Mouse (Mus musculus) limb, embryonic 10.5 days (tissue): ENCODE results near the gene Timp3. TPM values are rescaled to one million over a fixed set of nuclear protein-coding genes. Genes with fewer than 3 reads are reported as not detected.

Source experiments
- DNase-seq: peaks from one replicate; pipeline ENCODE4 v3.0.0-alpha.2; 2017; ENCODE audit warnings: low spot score
- H3K27ac ChIP-seq: fragments of 300-500 bp; sonication (generic); 2 replicates; pipeline ENCODE4 v1.5.1; 2016; ENCODE audit warnings: mild to moderate bottlenecking
- H3K27me3 ChIP-seq: fragments of 300-500 bp; sonication (generic); 2 replicates; pipeline ENCODE4 v1.6.1; 2016; ENCODE audit warnings: low read depth, mild to moderate bottlenecking; ENCODE audit not compliant: poor library complexity, severe bottlenecking
- H3K36me3 ChIP-seq: fragments of 300-500 bp; sonication (generic); 2 replicates; pipeline ENCODE4 v1.6.1; 2016; ENCODE audit warnings: mild to moderate bottlenecking, moderate library complexity
- H3K4me1 ChIP-seq: fragments of 300-500 bp; sonication (generic); 2 replicates; pipeline ENCODE4 v1.6.1; 2016
- H3K4me3 ChIP-seq: fragments of 300-500 bp; sonication (generic); 2 replicates; pipeline ENCODE4 v1.5.1; 2016; ENCODE audit warnings: mild to moderate bottlenecking, moderate library complexity
- H3K9me3 ChIP-seq: fragments of 300-500 bp; sonication (generic); replicated peaks from 2 replicates; pipeline ENCODE4 v1.6.1; 2016; ENCODE audit warnings: mild to moderate bottlenecking
- WGBS: fragments of 180-500 bp; shearing (Covaris S2); methylation state at CpG from one replicate; pipeline ENCODE4 v1.1.7; 2016; 5-methylcytosine and 5-hydroxymethylcytosine counted together
- polyA plus RNA-seq: library from polyadenylated mRNA; unstranded; fragments of >200 nt; fragmentation: Nextera tagmentation; extraction: Ambion mirVana; gene quantifications from 2 replicates; pipeline ENCODE4 v1.2.1, GENCODE M21; 2016

The Timp3 gene
- polyA plus RNA-seq, 1 experiment from 2014 or later, result 43.5 TPM

- Histone ChIP-seq H3K9me3 (no peaks in the 10 kb centered on the region), H3K27ac (no peak overlapping the region), H3K4me1 (peaks cover 47% of the 10 kb centered on the region), H3K4me3 (no peak overlapping the region), H3K36me3 (no peaks in the 10 kb centered on the region), H3K27me3 (no peaks in the 10 kb centered on the region)
- 95% methylated on average over 5 of the region's 5 CpGs for WGBS
- no peak for DNase-seq
Observed at GRCm38 (mm10) chr10:86320204-86320603, 20.0 kb downstream of the Timp3 start.

DNA sequence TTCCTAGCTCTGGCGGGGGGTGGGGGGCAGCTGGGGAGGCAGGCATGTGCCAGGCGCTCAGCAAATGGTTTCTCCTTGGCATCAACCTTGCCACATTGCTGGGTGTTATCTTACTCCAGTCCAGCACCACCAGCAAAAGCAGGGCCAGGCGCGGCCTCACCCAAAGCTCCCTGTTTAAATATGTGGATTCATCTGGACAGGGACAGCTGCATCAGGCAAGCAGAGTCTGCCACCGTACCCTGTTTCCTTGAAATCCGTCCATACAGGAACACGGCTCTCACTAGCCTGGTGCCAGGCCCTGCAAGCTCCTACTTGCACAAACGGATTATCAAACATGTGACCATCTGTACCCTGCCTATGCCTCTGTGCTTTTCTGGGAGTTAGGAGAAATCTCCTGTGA lies 21.0 kb downstream of the Timp3 start:
- no peaks in the 10 kb centered on the region for H3K9me3 ChIP-seq
- no peak overlapping the region for H3K27ac ChIP-seq
- H3K4me3 ChIP-seq, result no peak overlapping the region
- peaks cover under 1% of the 10 kb centered on the region; the same call in 1 of the 2 replicates for H3K36me3 ChIP-seq
- H3K27me3 ChIP-seq, result no peaks in the 10 kb centered on the region
- 86% methylated on average over 8 of the region's 8 CpGs for WGBS
- no peak for DNase-seq
- peaks cover 42% of the 10 kb centered on the region for H3K4me1 ChIP-seq

DNA sequence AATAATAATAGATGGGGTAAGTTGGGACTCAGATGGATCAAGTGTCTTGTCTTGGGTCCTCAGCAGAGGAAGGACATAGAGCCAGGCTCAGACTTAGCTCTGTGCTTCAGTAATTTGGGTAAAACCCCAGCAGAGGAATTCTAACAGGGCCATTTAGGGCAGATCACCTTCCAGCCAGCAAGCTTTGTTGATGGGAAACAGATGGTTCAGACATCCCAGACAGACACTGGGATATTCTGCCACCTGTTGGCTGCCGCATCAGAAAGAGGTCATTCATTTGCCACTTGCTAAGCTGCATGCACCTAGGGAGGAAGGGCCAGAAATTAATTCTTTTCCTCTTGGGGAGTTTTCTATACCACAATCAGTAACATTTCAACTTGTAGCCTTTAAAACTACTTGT lies 21.8 kb downstream of the Timp3 start:
- peaks cover 8% of the 10 kb centered on the region for H3K36me3 ChIP-seq
- 6% methylated on average over 1 of the region's 1 CpGs for WGBS
- no peak for DNase-seq
- no peak overlapping the region for H3K27ac ChIP-seq
- H3K4me3 ChIP-seq, result no peak overlapping the region
- no peaks in the 10 kb centered on the region for H3K9me3 ChIP-seq
- H3K4me1 ChIP-seq, result peaks cover 42% of the 10 kb centered on the region
- H3K27me3 ChIP-seq, result no peaks in the 10 kb centered on the region

- 0 out of 2 replicates have a peak overlapping the region, but pooled peaks have one; percentile 23 for H3K27ac ChIP-seq
- H3K4me3 ChIP-seq, result no peak overlapping the region
- H3K4me1 ChIP-seq, result peaks cover 48% of the 10 kb centered on the region
- no peak for DNase-seq
- H3K36me3 ChIP-seq, result peaks cover 14% of the 10 kb centered on the region
- 70% methylated on average over 4 of the region's 4 CpGs for WGBS
- H3K27me3 ChIP-seq, result no peaks in the 10 kb centered on the region
- no peaks in the 10 kb centered on the region for H3K9me3 ChIP-seq
Observed at GRCm38 (mm10) chr10:86323275-86323994, 23.3 kb downstream of the Timp3 start.

DNA sequence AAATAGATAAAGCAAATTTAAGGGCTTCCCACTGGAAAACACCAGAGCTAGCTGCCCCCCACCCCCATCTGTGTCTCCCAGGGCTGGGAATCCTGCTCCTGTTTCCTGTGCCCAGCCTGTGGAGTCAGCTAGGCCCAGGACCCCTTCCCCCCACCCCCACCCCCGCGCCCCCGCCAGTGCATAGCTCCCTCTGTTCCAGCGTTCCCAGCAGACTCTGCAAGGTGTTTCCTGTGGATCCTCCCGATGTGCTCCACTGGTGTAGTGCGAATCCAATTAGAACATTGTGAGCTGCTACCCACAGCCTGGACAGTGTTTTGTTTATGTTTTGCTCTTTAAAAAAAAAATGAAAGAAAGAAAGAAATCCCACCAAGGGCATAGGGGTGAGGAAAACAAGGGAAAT lies 25.1 kb downstream of the Timp3 start:
- Histone ChIP-seq H3K27ac (peak overlapping the region; percentile 51; the same call in 1 of the 2 replicates), H3K9me3 (no peaks in the 10 kb centered on the region), H3K27me3 (no peaks in the 10 kb centered on the region), H3K4me3 (no peak overlapping the region), H3K36me3 (peaks cover 14% of the 10 kb centered on the region), H3K4me1 (peaks cover 39% of the 10 kb centered on the region)
- DNase-seq, result no peak
- WGBS, result 42% methylated on average over 6 of the region's 6 CpGs

- Histone ChIP-seq H3K27me3 (no peaks in the 10 kb centered on the region), H3K27ac (no peak overlapping the region), H3K4me3 (no peak overlapping the region), H3K4me1 (peaks cover 33% of the 10 kb centered on the region), H3K36me3 (peaks cover 14% of the 10 kb centered on the region), H3K9me3 (no peaks in the 10 kb centered on the region)
- WGBS, result 70% methylated on average over 4 of the region's 4 CpGs
- DNase-seq, result no peak
Observed at GRCm38 (mm10) chr10:86328143-86328542, 28.0 kb downstream of the Timp3 start.

GRCm38 (mm10) chr10:86328691-86329090 lies 28.5 kb downstream of the Timp3 start:
- Histone ChIP-seq H3K4me1 (peaks cover 33% of the 10 kb centered on the region), H3K4me3 (no peak overlapping the region), H3K36me3 (peaks cover 14% of the 10 kb centered on the region), H3K27ac (no peak overlapping the region), H3K9me3 (no peaks in the 10 kb centered on the region), H3K27me3 (no peaks in the 10 kb centered on the region)
- no peak for DNase-seq
- 90% methylated on average over 2 of the region's 2 CpGs for WGBS

DNA sequence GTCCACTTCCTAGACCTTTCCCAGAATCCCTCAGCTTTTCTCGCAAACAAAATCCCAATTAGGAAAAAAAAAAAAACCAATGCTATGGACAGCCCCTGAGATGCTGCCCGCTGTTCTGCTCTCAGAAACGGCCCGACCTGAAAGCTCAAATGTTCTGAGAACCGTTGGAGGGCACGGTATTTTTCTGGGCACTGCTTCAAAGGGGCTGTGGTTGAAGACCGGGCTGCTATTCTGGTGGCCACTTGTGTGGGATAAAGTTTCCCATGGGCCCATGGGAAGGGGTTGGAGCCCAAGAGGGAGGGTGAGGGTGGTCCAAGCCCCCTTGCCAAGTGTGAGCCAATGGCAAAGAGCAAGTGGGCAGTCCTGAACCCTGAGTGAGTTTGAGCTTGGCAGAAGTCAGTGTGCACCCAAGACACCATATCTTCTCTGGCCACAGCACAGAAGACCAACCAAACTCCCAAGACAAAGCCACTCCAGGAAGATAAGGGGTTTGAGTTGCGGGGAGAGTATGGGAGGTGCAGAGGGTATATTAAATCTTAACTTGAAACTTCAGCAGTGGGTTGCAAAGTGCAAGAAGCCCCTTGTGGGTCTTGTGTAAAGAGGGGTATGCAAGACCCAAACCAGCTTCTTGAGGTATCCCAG lies 29.2 kb downstream of the Timp3 start:
- 94% methylated on average over 8 of the region's 8 CpGs for WGBS

GRCm38 (mm10) chr10:86330993-86331680 lies 31.0 kb downstream of the Timp3 start:
- H3K4me3 ChIP-seq, result no peak overlapping the region
- WGBS, result 42% methylated on average over 5 of the region's 5 CpGs
- H3K27ac ChIP-seq, result peak overlapping the region; percentile 66
- H3K4me1 ChIP-seq, result peaks cover 46% of the 10 kb centered on the region
- no peaks in the 10 kb centered on the region for H3K9me3 ChIP-seq
- DNase-seq, result no peak
- peaks cover 13% of the 10 kb centered on the region for H3K36me3 ChIP-seq
- no peaks in the 10 kb centered on the region for H3K27me3 ChIP-seq

More for the DNA sequence above, 29.2 kb downstream of the Timp3 start:
- H3K27ac ChIP-seq, result no peak overlapping the region
- no peaks in the 10 kb centered on the region for H3K27me3 ChIP-seq
- H3K36me3 ChIP-seq, result peaks cover 14% of the 10 kb centered on the region
- H3K4me3 ChIP-seq, result no peak overlapping the region
- no peaks in the 10 kb centered on the region for H3K9me3 ChIP-seq
- no peak for DNase-seq
- peaks cover 39% of the 10 kb centered on the region for H3K4me1 ChIP-seq

DNA sequence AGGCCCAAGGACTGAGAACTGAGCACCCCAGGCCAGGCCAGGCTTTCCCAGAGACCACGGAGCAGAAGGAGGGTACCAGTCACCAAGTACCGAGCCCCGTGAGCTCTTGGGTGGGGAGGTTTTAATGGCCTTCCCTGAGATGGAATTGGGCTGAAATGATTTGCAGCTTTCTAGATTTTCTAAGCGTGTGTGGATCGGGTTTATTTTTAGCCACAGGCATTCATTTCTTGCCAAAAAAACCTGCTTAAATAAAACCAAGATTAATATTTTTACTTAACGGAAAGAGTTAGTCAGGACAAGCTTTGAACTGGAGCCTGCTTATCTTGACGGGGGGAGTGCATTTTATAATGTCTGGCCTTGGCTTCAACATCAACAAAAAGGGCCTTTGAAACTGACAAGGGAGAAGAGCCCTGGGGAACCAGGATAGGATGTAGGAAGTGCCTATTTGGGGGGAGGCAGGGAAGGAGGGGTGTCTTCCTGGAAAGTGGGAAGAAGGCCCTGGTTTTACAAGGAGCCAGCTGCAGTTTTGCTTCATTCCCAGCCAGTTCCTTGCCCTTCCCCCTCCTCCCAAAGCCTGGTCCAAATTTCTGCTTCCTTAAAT lies 31.6 kb downstream of the Timp3 start:
- Histone ChIP-seq H3K27ac (peak overlapping the region; percentile 66), H3K27me3 (no peaks in the 10 kb centered on the region), H3K9me3 (no peaks in the 10 kb centered on the region), H3K4me3 (no peak overlapping the region), H3K4me1 (peaks cover 48% of the 10 kb centered on the region), H3K36me3 (peaks cover 8% of the 10 kb centered on the region)
- WGBS, result 51% methylated on average over 7 of the region's 7 CpGs
- DNase-seq, result no peak

- Histone ChIP-seq H3K27me3 (no peaks in the 10 kb centered on the region), H3K4me1 (peaks cover 56% of the 10 kb centered on the region), H3K36me3 (no peaks in the 10 kb centered on the region), H3K9me3 (no peaks in the 10 kb centered on the region), H3K27ac (no peak overlapping the region), H3K4me3 (no peak overlapping the region)
- WGBS, result 80% methylated on average over 3 of the region's 3 CpGs
- no peak for DNase-seq
Observed at GRCm38 (mm10) chr10:86332942-86333341, 32.8 kb downstream of the Timp3 start.

GRCm38 (mm10) chr10:86334581-86334980 lies 34.4 kb downstream of the Timp3 start:
- Histone ChIP-seq H3K27me3 (no peaks in the 10 kb centered on the region), H3K4me1 (peaks cover 60% of the 10 kb centered on the region), H3K9me3 (no peaks in the 10 kb centered on the region), H3K4me3 (no peak overlapping the region), H3K27ac (peak overlapping the region; percentile 47; the same call in 1 of the 2 replicates), H3K36me3 (peaks cover 8% of the 10 kb centered on the region)
- WGBS, result 25% methylated on average over 8 of the region's 8 CpGs
- DNase-seq, result no peak

DNA sequence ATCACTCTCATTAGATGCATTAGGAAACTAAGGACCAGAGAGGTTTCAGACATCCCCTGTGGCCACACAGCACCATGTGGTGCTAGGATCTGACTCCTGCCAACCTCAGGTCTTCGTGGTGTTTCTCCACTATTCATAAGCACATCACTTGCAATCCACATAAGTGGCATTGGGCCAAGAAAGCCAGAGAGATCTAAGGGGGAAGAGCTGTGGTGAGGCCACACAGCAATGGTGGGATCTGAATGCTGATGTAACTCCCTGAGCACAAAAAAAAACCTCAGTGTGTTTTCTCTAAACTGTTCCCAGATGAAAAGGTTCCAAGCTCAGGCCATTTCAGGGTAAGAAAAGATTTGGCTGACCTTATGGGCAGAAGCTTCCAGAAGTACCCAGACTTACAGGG lies 36.3 kb downstream of the Timp3 start:
- no peak overlapping the region for H3K27ac ChIP-seq
- H3K9me3 ChIP-seq, result no peaks in the 10 kb centered on the region
- DNase-seq, result no peak
- H3K4me1 ChIP-seq, result peaks cover 69% of the 10 kb centered on the region
- no peak overlapping the region for H3K4me3 ChIP-seq
- no peaks in the 10 kb centered on the region for H3K27me3 ChIP-seq
- 85% methylated on average over 1 of the region's 1 CpGs for WGBS
- H3K36me3 ChIP-seq, result peaks cover 8% of the 10 kb centered on the region
